Mouse (Mus musculus): ENCODE measurements around the gene Olfr574. TPM values are rescaled to one million over a fixed set of nuclear protein-coding genes. Genes with fewer than 3 reads are reported as not detected.
A peak's percentile ranks its signal among the peaks of the same experiment; 100 is the strongest.

The Olfr574 gene
- polyA plus RNA-seq, 1 experiment from 2014 or later, result not detected

DNA sequence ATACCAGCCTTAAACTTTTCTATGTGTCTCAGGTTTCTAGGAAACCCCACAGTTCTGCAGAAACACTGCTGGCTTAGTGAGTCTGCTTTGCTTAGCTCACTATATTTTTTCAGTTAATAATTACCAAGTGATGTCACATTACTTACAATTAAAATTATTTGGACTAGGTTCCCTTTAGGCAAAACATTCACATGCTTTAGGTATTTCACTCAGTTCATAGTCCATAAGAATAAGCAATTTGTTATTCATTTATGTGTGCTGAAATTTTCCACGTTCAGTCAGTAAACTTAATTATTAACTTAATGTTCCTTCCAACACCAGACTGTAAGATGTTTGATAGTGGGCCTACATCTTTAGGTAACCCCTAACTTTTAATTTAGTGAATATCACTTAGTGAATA, 2.5 kb downstream of the Olfr574 start:
- H3K9ac ChIP-seq (ENCODE audit: low read depth, low read length), result no peak overlapping the region
- no peak for ATAC-seq (ENCODE audit: low read depth)
- H3K4me3 ChIP-seq (ENCODE audit: low read depth, low read length), result no peak overlapping the region
- no peaks in the 10 kb centered on the region for H3K36me3 ChIP-seq (ENCODE audit: control insufficient read depth, insufficient read depth)
- 52% methylated on average over 1 of the region's 1 CpGs for WGBS (ENCODE audit: insufficient replicate concordance)
- no peaks in the 10 kb centered on the region for H3K9me3 ChIP-seq (replicated peaks; ENCODE audit: control insufficient read depth, low read length)
- H3K27me3 ChIP-seq (ENCODE audit: control insufficient read depth, insufficient read depth, low read depth, low read length), result no peaks in the 10 kb centered on the region
- no peaks in the 10 kb centered on the region for H3K4me1 ChIP-seq (ENCODE audit: control insufficient read depth, low read depth, low read length)
- no peak overlapping the region for H3K4me2 ChIP-seq (ENCODE audit: low read depth, low read length)
- H3K27ac ChIP-seq (ENCODE audit: low read length), result no peak overlapping the region

DNA sequence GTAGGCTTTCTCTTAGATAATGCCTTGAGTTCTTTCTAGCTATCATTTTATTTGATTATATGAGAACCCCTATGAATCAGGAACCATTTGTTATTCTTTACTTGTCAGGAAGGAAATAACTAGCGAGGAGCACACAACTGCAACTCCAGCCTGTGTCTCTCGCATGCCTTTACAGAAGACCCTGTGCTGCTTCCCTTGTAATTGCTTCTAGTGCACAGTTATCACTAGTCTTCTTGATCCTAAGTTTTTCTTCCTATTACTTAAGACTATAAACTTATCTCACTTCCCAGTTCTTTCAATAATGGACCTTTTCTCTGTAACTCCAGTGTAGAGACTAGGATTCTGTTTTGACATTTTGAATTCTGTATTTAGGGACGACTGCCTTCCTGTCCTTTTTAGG, 9.9 kb downstream of the Olfr574 start:
- Histone ChIP-seq H3K4me3 (ENCODE audit: low read depth, low read length) (no peak overlapping the region), H3K9me3 (replicated peaks; ENCODE audit: control insufficient read depth, low read length) (no peaks in the 10 kb centered on the region), H3K4me2 (ENCODE audit: low read depth, low read length) (no peak overlapping the region), H3K27me3 (ENCODE audit: control insufficient read depth, insufficient read depth, low read depth, low read length) (no peaks in the 10 kb centered on the region), H3K36me3 (ENCODE audit: control insufficient read depth, insufficient read depth) (no peaks in the 10 kb centered on the region), H3K4me1 (ENCODE audit: control insufficient read depth, low read depth, low read length) (no peaks in the 10 kb centered on the region), H3K9ac (ENCODE audit: low read depth, low read length) (no peak overlapping the region), H3K27ac (ENCODE audit: low read length) (peak overlapping the region; percentile 57)
- peak; percentile 52; the same call in 1 of the 2 replicates for ATAC-seq (ENCODE audit: low read depth)
- 53% methylated on average over 3 of the region's 3 CpGs for WGBS (ENCODE audit: insufficient replicate concordance)

GRCm38 (mm10) chr7:102958593-102958992, 10.3 kb downstream of the Olfr574 start, which contains the start of gene Olfr575:
TSS of gene Olfr575 (minus strand) at chr7:102958775.
- H3K4me3 ChIP-seq (ENCODE audit: low read depth, low read length), result no peak within 1 kb of the TSS
- 7% methylated on average over 1 of the region's 1 CpGs for WGBS (ENCODE audit: insufficient replicate concordance)
- peak within 1 kb of the TSS; percentile 57 for H3K27ac ChIP-seq (ENCODE audit: low read length)
- H3K27me3 ChIP-seq (ENCODE audit: control insufficient read depth, insufficient read depth, low read depth, low read length), result no peaks in the 10 kb centered on the region
- no peaks in the 10 kb centered on the region for H3K36me3 ChIP-seq (ENCODE audit: control insufficient read depth, insufficient read depth)
- peak; percentile 94 for ATAC-seq (ENCODE audit: low read depth)
- no peaks in the 10 kb centered on the region for H3K4me1 ChIP-seq (ENCODE audit: control insufficient read depth, low read depth, low read length)
- H3K9ac ChIP-seq (ENCODE audit: low read depth, low read length), result no peak within 1 kb of the TSS
- H3K9me3 ChIP-seq (replicated peaks; ENCODE audit: control insufficient read depth, low read length), result no peaks in the 10 kb centered on the region
- no peak within 1 kb of the TSS for H3K4me2 ChIP-seq (ENCODE audit: low read depth, low read length)

- Histone ChIP-seq H3K36me3 (ENCODE audit: control insufficient read depth, insufficient read depth) (no peaks in the 10 kb centered on the region), H3K4me1 (ENCODE audit: control insufficient read depth, low read depth, low read length) (no peaks in the 10 kb centered on the region), H3K27me3 (ENCODE audit: control insufficient read depth, insufficient read depth, low read depth, low read length) (no peaks in the 10 kb centered on the region), H3K9ac (ENCODE audit: low read depth, low read length) (no peak within 1 kb of the TSS), H3K4me2 (ENCODE audit: low read depth, low read length) (no peak within 1 kb of the TSS), H3K9me3 (replicated peaks; ENCODE audit: control insufficient read depth, low read length) (no peaks in the 10 kb centered on the region), H3K27ac (ENCODE audit: low read length) (no peak within 1 kb of the TSS), H3K4me3 (ENCODE audit: low read depth, low read length) (no peak within 1 kb of the TSS)
- no peak for ATAC-seq (ENCODE audit: low read depth)
- WGBS (ENCODE audit: insufficient replicate concordance), result 12% methylated on average over 2 of the region's 2 CpGs
Observed at GRCm38 (mm10) chr7:102962360-102962759, 14.1 kb downstream of the Olfr574 start, which contains the start of gene Olfr576. TSS of gene Olfr576 (plus strand) at chr7:102962660.

DNA sequence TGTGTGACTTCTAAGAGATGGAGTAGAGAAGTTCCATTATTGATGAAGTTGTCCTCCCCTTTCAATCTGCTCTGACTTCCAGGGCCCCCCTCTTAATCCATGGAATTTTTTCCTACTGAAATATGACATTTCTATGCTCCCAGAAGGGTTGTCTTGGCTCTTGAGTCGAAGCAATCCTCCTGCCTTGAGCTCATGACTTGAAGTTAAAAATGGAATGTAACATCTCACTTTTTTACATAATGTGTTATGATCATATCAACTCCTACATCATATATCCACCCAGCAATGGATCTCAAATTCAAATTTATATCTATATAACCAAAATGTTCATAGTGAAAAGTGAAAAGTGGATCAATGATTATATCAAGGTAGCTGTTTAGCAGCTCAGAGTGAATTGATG, 26.1 kb downstream of the Olfr574 start:
- no peaks in the 10 kb centered on the region for H3K36me3 ChIP-seq (ENCODE audit: control insufficient read depth, insufficient read depth)
- no peak overlapping the region for H3K4me2 ChIP-seq (ENCODE audit: low read depth, low read length)
- H3K4me3 ChIP-seq (ENCODE audit: low read depth, low read length), result no peak overlapping the region
- no peak overlapping the region for H3K27ac ChIP-seq (ENCODE audit: low read length)
- H3K27me3 ChIP-seq (ENCODE audit: control insufficient read depth, insufficient read depth, low read depth, low read length), result no peaks in the 10 kb centered on the region
- ATAC-seq (ENCODE audit: low read depth), result no peak
- H3K4me1 ChIP-seq (ENCODE audit: control insufficient read depth, low read depth, low read length), result no peaks in the 10 kb centered on the region
- whole genome bisulfite sequencing (ENCODE audit: insufficient replicate concordance), result 13% methylated on average over 1 of the region's 1 CpGs
- H3K9ac ChIP-seq (ENCODE audit: low read depth, low read length), result no peak overlapping the region
- no peaks in the 10 kb centered on the region for H3K9me3 ChIP-seq (replicated peaks; ENCODE audit: control insufficient read depth, low read length)

DNA sequence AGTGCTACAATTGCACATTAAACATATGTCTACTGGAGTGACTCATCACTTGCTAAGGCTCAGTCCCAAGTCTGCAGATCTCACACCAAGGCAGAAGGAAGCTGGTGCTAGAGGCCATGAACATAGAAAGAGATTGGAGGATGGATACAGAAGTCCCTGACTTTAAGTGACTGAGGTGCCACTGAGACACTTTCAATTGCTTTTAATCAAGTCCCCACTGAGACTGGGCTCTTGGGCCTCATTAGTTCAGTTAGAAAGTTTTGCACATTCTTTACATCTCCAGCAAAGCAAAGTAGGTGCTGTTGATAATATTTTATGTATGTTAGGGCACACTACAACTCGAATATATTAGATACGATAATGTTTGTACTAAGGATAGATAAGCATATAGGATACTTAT, 27.6 kb downstream of the Olfr574 start, which contains the start of gene Olfr577:
Gene Olfr577 (minus strand): TSS at position 101 of the 400 bp plus-strand sequence.
- Histone ChIP-seq H3K4me2 (ENCODE audit: low read depth, low read length) (no peak within 1 kb of the TSS), H3K9me3 (replicated peaks; ENCODE audit: control insufficient read depth, low read length) (no peaks in the 10 kb centered on the region), H3K27me3 (ENCODE audit: control insufficient read depth, insufficient read depth, low read depth, low read length) (no peaks in the 10 kb centered on the region), H3K9ac (ENCODE audit: low read depth, low read length) (no peak within 1 kb of the TSS), H3K4me1 (ENCODE audit: control insufficient read depth, low read depth, low read length) (no peaks in the 10 kb centered on the region), H3K36me3 (ENCODE audit: control insufficient read depth, insufficient read depth) (no peaks in the 10 kb centered on the region), H3K27ac (ENCODE audit: low read length) (no peak within 1 kb of the TSS), H3K4me3 (ENCODE audit: low read depth, low read length) (no peak within 1 kb of the TSS)
- ATAC-seq (ENCODE audit: low read depth), result no peak
- WGBS (ENCODE audit: insufficient replicate concordance), result 69% methylated on average over 2 of the region's 2 CpGs

DNA sequence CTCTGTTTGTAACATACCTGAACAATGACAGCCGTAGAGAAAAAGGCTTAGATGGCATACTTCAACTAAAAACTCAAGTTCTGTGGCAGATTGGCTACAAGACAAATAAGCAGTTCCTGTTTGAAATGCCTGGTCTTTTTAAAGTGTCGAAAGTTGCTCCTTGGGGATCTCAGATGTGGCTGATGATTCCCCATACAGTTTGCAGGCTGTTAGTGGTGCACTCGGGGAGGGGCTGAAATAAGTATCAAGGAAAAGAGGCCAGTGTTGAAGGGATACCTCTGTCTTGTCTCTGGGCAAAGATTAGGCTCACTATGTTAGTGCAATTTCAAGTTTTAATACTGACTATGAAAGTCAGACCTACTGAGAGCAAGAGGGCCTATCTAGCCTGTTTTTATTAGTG, 41.0 kb downstream of the Olfr574 start, which contains the start of gene Olfr578:
Gene Olfr578 (minus strand): TSS at position 101 of the 400 bp plus-strand sequence.
- Histone ChIP-seq H3K27me3 (ENCODE audit: control insufficient read depth, insufficient read depth, low read depth, low read length) (no peaks in the 10 kb centered on the region), H3K4me1 (ENCODE audit: control insufficient read depth, low read depth, low read length) (no peaks in the 10 kb centered on the region), H3K9ac (ENCODE audit: low read depth, low read length) (no peak within 1 kb of the TSS), H3K4me3 (ENCODE audit: low read depth, low read length) (no peak within 1 kb of the TSS), H3K36me3 (ENCODE audit: control insufficient read depth, insufficient read depth) (no peaks in the 10 kb centered on the region), H3K9me3 (replicated peaks; ENCODE audit: control insufficient read depth, low read length) (no peaks in the 10 kb centered on the region), H3K27ac (ENCODE audit: low read length) (no peak within 1 kb of the TSS), H3K4me2 (ENCODE audit: low read depth, low read length) (no peak within 1 kb of the TSS)
- no peak for ATAC-seq (ENCODE audit: low read depth)
- WGBS (ENCODE audit: insufficient replicate concordance), result 52% methylated on average over 3 of the region's 3 CpGs

Other genes with a start within 250 kb of the Olfr574 start
- gene Olfr558, start 246.3 kb upstream of the Olfr574 start, polyA plus RNA-seq (2015; fragmentation: Nextera tagmentation; extraction: Ambion mirVana), result not detected in 2 replicates
- gene Olfr33, start 229.4 kb upstream of the Olfr574 start, polyA plus RNA-seq (2015; fragmentation: Nextera tagmentation; extraction: Ambion mirVana), result not detected in 2 replicates
- gene Olfr559, start 221.0 kb upstream of the Olfr574 start, polyA plus RNA-seq (2015; fragmentation: Nextera tagmentation; extraction: Ambion mirVana), result not detected in 2 replicates
- gene Olfr560, start 189.1 kb upstream of the Olfr574 start, polyA plus RNA-seq (2015; fragmentation: Nextera tagmentation; extraction: Ambion mirVana), result not detected in 2 replicates
- gene Olfr78, start 189.0 kb upstream of the Olfr574 start, polyA plus RNA-seq (2015; fragmentation: Nextera tagmentation; extraction: Ambion mirVana), result 0.02 and 0.04 TPM in 2 replicates
- not detected in 2 replicates for gene Olfr561, start 177.2 kb upstream of the Olfr574 start, polyA plus RNA-seq (2015; fragmentation: Nextera tagmentation; extraction: Ambion mirVana)
- gene Olfr564, start 145.0 kb upstream of the Olfr574 start, polyA plus RNA-seq (2015; fragmentation: Nextera tagmentation; extraction: Ambion mirVana), result not detected in 2 replicates
- gene Olfr566, start 89.7 kb upstream of the Olfr574 start, polyA plus RNA-seq (2015; fragmentation: Nextera tagmentation; extraction: Ambion mirVana), result not detected in 2 replicates
- not detected in 2 replicates for gene Olfr568, start 71.3 kb upstream of the Olfr574 start, polyA plus RNA-seq (2015; fragmentation: Nextera tagmentation; extraction: Ambion mirVana)
- gene Olfr569, start 57.6 kb upstream of the Olfr574 start, polyA plus RNA-seq (2015; fragmentation: Nextera tagmentation; extraction: Ambion mirVana), result not detected in 2 replicates
- not detected in 2 replicates for gene Olfr570, start 53.9 kb upstream of the Olfr574 start, polyA plus RNA-seq (2015; fragmentation: Nextera tagmentation; extraction: Ambion mirVana)
- not detected in 2 replicates for gene Olfr571, start 30.9 kb upstream of the Olfr574 start, polyA plus RNA-seq (2015; fragmentation: Nextera tagmentation; extraction: Ambion mirVana)
- gene Olfr572, start 24.1 kb upstream of the Olfr574 start, polyA plus RNA-seq (2015; fragmentation: Nextera tagmentation; extraction: Ambion mirVana), result not detected in 2 replicates
- not detected in 2 replicates for gene Olfr573-ps1, start 5.9 kb upstream of the Olfr574 start, polyA plus RNA-seq (2015; fragmentation: Nextera tagmentation; extraction: Ambion mirVana)
- not detected in 2 replicates for gene Olfr575, start 10.3 kb downstream of the Olfr574 start, polyA plus RNA-seq (2015; fragmentation: Nextera tagmentation; extraction: Ambion mirVana)
- gene Olfr576, start 14.2 kb downstream of the Olfr574 start, polyA plus RNA-seq (2015; fragmentation: Nextera tagmentation; extraction: Ambion mirVana), result not detected in 2 replicates
- not detected in 2 replicates for gene Olfr577, start 27.5 kb downstream of the Olfr574 start, polyA plus RNA-seq (2015; fragmentation: Nextera tagmentation; extraction: Ambion mirVana)
- not detected in 2 replicates for gene Olfr578, start 40.9 kb downstream of the Olfr574 start, polyA plus RNA-seq (2015; fragmentation: Nextera tagmentation; extraction: Ambion mirVana)
- not detected in 2 replicates for gene Olfr582, start 89.6 kb downstream of the Olfr574 start, polyA plus RNA-seq (2015; fragmentation: Nextera tagmentation; extraction: Ambion mirVana)
- not detected in 2 replicates for gene Olfr583, start 102.8 kb downstream of the Olfr574 start, polyA plus RNA-seq (2015; fragmentation: Nextera tagmentation; extraction: Ambion mirVana)
- not detected in 2 replicates for gene Olfr584, start 133.4 kb downstream of the Olfr574 start, polyA plus RNA-seq (2015; fragmentation: Nextera tagmentation; extraction: Ambion mirVana)
- not detected in 2 replicates for gene Olfr585, start 149.3 kb downstream of the Olfr574 start, polyA plus RNA-seq (2015; fragmentation: Nextera tagmentation; extraction: Ambion mirVana)
- not detected in 2 replicates for gene Olfr586, start 177.2 kb downstream of the Olfr574 start, polyA plus RNA-seq (2015; fragmentation: Nextera tagmentation; extraction: Ambion mirVana)
- gene Olfr588-ps1, start 192.4 kb downstream of the Olfr574 start, polyA plus RNA-seq (2015; fragmentation: Nextera tagmentation; extraction: Ambion mirVana), result not detected in 2 replicates
- gene Olfr589, start 207.9 kb downstream of the Olfr574 start, polyA plus RNA-seq (2015; fragmentation: Nextera tagmentation; extraction: Ambion mirVana), result not detected in 2 replicates
- gene Olfr591, start 229.9 kb downstream of the Olfr574 start, polyA plus RNA-seq (2015; fragmentation: Nextera tagmentation; extraction: Ambion mirVana), result not detected in 2 replicates
- not detected in 2 replicates for gene Olfr592, start 236.3 kb downstream of the Olfr574 start, polyA plus RNA-seq (2015; fragmentation: Nextera tagmentation; extraction: Ambion mirVana)

Measured in liver, embryonic 16.5 days (tissue).